Mouse (Mus musculus) spleen, adult 2 months (tissue): ENCODE measurements at regions not wholly inside any gene's neighbourhood (a gene's known extent, or its start where the extent isn't known, plus 50 kb on each side); places are given as distances from the start of the nearest gene placed in this dataset.

ENCODE experiments used
- DNase-seq, 2 experiments: peaks; one replicate each; pipeline versions ENCODE4 v3.0.0 to v3.0.0-alpha.2; 2012 to 2021; ENCODE audit warnings: low spot score in 2 of 2, low read depth in 1 of 2
- H3K27ac ChIP-seq: fragments of 200-500 bp; 2 replicates; pipeline ENCODE4 v1.5.1; 2012; ENCODE audit warnings: low read length, inconsistent platforms; ENCODE audit not compliant: insufficient read depth
- H3K27me3 ChIP-seq: fragments of 200-500 bp; 2 replicates; pipeline ENCODE4 v1.6.1; 2012; ENCODE audit warnings: mild to moderate bottlenecking, moderate library complexity, low read length, inconsistent platforms; ENCODE audit not compliant: control insufficient read depth, insufficient read depth
- H3K36me3 ChIP-seq: fragments of 200-500 bp; 2 replicates; pipeline ENCODE4 v1.6.1; 2012; ENCODE audit warnings: mild to moderate bottlenecking, low read length, inconsistent platforms; ENCODE audit not compliant: control insufficient read depth, insufficient read depth
- H3K4me1 ChIP-seq: fragments of 200-500 bp; 2 replicates; pipeline ENCODE4 v1.6.1; 2011; ENCODE audit warnings: inconsistent platforms; ENCODE audit not compliant: control insufficient read depth, insufficient read depth, insufficient read length
- H3K4me3 ChIP-seq: fragments of 200-500 bp; 2 replicates; pipeline ENCODE4 v1.5.1; 2011; ENCODE audit warnings: mild to moderate bottlenecking, inconsistent platforms; ENCODE audit not compliant: insufficient read depth, insufficient read length; ENCODE audit errors: extremely low read depth
- CTCF ChIP-seq: fragments of 200-500 bp; IDR thresholded peaks from 2 replicates; pipeline ENCODE4 v1.5.1; 2011; ENCODE audit warnings: mild to moderate bottlenecking, inconsistent platforms; ENCODE audit not compliant: insufficient read depth, insufficient read length, insufficient replicate concordance; ENCODE audit errors: extremely low read depth
- POLR2A ChIP-seq: fragments of 200-500 bp; IDR thresholded peaks from 2 replicates; pipeline ENCODE4 v1.6.1; 2011; ENCODE audit warnings: low read depth, low read length, inconsistent platforms
- WGBS: fragments of 180-500 bp; shearing (Covaris S2); methylation state at CpG from one replicate; pipeline ENCODE4 v1.1.7; 2018; 5-methylcytosine and 5-hydroxymethylcytosine counted together

DNA sequence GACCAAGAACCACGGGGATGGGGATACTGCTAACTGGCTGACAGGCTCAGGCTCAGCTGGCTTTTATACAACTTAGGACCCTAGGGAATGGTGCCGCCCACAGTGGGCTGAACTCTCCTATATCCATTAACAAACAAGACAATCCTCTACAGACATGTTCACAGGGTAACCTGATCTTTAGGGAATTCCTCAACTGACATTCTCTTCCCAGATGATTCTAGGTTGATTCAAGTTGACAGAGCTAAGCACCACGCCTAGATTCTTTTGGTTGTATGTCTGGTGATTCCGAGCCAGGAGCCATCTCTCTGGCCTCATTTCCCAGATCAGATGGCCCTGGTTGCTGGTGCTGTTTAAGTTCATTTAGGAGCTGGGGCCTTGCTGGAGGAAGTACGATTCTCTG, 253.9 kb upstream of the Sulf2 start:
- no peak for TF ChIP-seq POLR2A
- no peak for TF ChIP-seq CTCF
- no peak overlapping the region for H3K27ac ChIP-seq
- H3K27me3 ChIP-seq = no peaks in the 10 kb centered on the region
- no peak overlapping the region for H3K4me3 ChIP-seq
- H3K4me1 ChIP-seq = peaks cover 26% of the 10 kb centered on the region; the same call in 1 of the 2 replicates
- no peak for DNase-seq
- 89% methylated on average over 5 of the region's 5 CpGs for WGBS
- no peaks in the 10 kb centered on the region for H3K36me3 ChIP-seq

DNA sequence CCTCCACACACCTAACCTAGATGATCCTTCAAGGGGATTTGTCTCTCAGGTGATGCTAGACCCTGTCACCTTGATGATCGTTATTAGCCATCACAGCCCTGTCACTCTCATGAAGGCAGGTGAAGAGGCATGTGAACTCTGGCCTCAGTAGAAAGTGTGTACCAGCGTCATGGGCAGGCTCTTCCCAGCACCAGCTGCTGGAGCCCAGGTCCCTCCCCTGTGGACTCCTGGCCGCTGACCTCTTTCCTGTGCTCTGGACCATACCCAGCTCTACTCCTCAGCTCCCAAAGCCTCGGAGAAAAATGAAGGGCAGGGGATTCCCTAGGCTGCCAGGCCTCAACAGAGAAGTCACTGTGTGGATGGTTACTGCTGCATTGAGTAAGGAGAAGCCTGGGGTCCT, 253.3 kb upstream of the Sulf2 start:
- no peaks in the 10 kb centered on the region for H3K36me3 ChIP-seq
- no peak for DNase-seq
- no peaks in the 10 kb centered on the region for H3K27me3 ChIP-seq
- no peak overlapping the region for H3K4me3 ChIP-seq
- H3K4me1 ChIP-seq = peaks cover 26% of the 10 kb centered on the region; the same call in 1 of the 2 replicates
- TF ChIP-seq POLR2A (no peak), CTCF (no peak)
- no peak overlapping the region for H3K27ac ChIP-seq
- 85% methylated on average over 4 of the region's 4 CpGs for WGBS

DNA sequence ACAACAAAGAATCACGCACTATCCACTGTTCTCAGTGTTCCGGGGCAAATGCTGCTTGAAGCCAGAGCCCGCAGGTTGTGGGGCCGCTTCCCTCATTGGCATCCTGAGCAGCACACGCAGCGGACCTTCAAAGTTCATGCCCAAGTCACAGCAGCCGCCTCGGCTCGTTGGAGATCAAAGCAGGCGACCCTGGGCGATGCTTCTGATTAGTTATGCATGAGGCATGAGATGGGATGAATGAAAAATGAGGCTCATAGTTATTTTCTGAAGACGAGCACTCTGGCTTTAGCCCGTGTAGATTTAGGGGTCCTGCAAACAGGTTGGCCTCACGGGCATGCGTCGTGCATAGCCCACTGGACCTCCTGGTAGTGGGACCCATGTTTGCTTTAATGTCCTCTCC, 252.5 kb upstream of the Sulf2 start:
- H3K27ac ChIP-seq = no peak overlapping the region
- DNase-seq = no peak
- WGBS = 73% methylated on average over 16 of the region's 16 CpGs
- no peak for TF ChIP-seq CTCF
- no peak for TF ChIP-seq POLR2A
- H3K4me1 ChIP-seq = peaks cover 26% of the 10 kb centered on the region; the same call in 1 of the 2 replicates
- no peaks in the 10 kb centered on the region for H3K36me3 ChIP-seq
- no peaks in the 10 kb centered on the region for H3K27me3 ChIP-seq
- no peak overlapping the region for H3K4me3 ChIP-seq

DNA sequence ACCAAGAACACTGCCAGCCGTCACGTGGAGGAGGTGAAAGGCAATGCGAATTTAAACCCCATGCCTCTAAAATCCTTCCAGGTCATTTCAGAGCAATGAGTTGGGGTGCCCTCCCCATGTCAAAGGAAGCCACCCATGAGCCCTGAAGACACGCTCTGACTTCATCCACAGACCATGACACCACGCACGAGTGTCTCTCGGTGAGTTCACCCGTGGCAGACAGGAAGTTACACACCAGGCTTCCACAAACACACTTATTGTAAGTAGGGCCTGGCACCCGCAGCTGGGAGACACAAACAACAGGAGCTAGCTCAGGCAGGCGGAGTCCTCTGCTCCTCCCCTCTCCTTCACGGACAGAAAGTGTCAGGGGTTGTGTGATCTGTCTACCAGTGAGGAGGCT, 251.4 kb upstream of the Sulf2 start:
- Histone ChIP-seq H3K36me3 (no peaks in the 10 kb centered on the region), H3K4me3 (no peak overlapping the region), H3K27ac (no peak overlapping the region), H3K4me1 (peaks cover 22% of the 10 kb centered on the region; the same call in 1 of the 2 replicates), H3K27me3 (no peaks in the 10 kb centered on the region)
- WGBS = 36% methylated on average over 11 of the region's 11 CpGs
- peak; percentile 21 to 48 for DNase-seq
- no peak for TF ChIP-seq CTCF
- no peak for TF ChIP-seq POLR2A

DNA sequence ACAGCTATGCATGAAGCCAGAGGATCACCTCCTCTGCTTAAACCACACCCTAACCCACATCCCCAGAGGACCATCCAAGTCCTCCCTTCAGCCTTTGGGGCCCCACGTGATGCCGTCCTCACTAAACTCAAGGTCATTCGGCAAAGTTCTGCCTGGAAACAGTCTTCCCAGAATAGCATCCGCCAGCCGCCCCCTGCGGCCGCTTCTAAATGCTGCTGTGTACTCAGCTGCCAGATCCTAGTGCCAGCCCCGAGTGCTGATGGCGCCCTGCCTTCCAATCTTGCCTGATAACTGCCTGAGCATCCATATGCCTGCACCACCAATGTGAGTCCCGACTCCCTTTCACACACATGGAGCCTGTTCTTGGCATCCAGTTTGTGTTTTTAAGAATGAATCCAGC, 247.9 kb upstream of the Sulf2 start:
- Histone ChIP-seq H3K27me3 (no peaks in the 10 kb centered on the region), H3K4me3 (no peak overlapping the region), H3K4me1 (peaks cover 35% of the 10 kb centered on the region), H3K27ac (no peak overlapping the region), H3K36me3 (no peaks in the 10 kb centered on the region)
- no peak for DNase-seq
- TF ChIP-seq POLR2A (no peak), CTCF (no peak)
- WGBS = 73% methylated on average over 10 of the region's 10 CpGs

DNA sequence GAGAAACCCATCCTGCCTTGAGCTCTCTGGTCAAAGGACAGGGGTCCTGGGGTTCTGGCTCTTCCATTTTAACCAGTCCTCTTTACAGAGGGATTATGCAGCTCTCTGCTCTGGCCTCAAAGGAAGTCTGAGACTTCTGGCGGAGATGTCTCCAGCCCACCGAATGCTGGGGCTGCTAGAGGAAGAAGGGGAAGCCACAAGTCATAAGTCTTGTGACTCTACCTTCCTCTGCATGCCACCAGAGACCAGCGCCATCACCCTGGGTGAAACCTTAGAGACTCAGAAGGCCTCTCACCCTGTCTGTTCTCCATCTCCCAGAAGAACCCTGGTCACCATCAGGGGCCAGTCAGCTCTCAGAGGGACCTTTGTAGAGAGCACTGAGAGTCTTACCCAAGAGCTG, 246.4 kb upstream of the Sulf2 start:
- peaks cover 33% of the 10 kb centered on the region for H3K4me1 ChIP-seq
- H3K36me3 ChIP-seq = no peaks in the 10 kb centered on the region
- no peak for TF ChIP-seq CTCF
- no peak for TF ChIP-seq POLR2A
- 0 out of 2 replicates have a peak overlapping the region, but pooled peaks have one; percentile 3 for H3K27ac ChIP-seq
- DNase-seq = peak in 1 of 2 experiments; percentile 27
- no peaks in the 10 kb centered on the region for H3K27me3 ChIP-seq
- 9% methylated on average over 3 of the region's 3 CpGs for WGBS
- H3K4me3 ChIP-seq = no peak overlapping the region

DNA sequence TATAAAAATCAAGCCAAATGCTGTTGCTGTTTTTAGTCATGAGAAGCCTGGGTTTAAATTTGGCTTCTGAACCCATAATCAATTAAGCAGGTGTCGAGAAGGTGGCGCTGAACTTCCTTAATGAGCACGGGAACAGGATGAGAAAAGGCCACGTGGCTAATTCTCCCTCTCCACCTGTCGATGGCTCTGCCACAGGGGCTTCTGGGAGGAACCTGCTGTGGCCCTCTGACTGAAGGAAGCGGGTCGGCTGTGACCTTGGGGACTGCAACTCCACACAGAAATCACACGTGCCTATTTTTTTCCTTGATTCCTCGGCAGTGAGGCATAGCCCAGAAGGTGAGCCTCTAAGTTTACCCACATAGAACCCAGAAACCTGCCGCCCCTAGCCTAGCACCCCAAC, 244.8 kb upstream of the Sulf2 start:
- Histone ChIP-seq H3K36me3 (no peaks in the 10 kb centered on the region), H3K27ac (no peak overlapping the region), H3K4me1 (peaks cover 25% of the 10 kb centered on the region), H3K4me3 (no peak overlapping the region), H3K27me3 (no peaks in the 10 kb centered on the region)
- 26% methylated on average over 10 of the region's 10 CpGs for WGBS
- TF ChIP-seq POLR2A (no peak), CTCF (no peak)
- DNase-seq = no peak
